Mouse (Mus musculus): ENCODE data around the gene Gm17662.
A peak's percentile ranks its signal among the peaks of the same experiment; 100 is the strongest.

Gene Gm17662

DNA sequence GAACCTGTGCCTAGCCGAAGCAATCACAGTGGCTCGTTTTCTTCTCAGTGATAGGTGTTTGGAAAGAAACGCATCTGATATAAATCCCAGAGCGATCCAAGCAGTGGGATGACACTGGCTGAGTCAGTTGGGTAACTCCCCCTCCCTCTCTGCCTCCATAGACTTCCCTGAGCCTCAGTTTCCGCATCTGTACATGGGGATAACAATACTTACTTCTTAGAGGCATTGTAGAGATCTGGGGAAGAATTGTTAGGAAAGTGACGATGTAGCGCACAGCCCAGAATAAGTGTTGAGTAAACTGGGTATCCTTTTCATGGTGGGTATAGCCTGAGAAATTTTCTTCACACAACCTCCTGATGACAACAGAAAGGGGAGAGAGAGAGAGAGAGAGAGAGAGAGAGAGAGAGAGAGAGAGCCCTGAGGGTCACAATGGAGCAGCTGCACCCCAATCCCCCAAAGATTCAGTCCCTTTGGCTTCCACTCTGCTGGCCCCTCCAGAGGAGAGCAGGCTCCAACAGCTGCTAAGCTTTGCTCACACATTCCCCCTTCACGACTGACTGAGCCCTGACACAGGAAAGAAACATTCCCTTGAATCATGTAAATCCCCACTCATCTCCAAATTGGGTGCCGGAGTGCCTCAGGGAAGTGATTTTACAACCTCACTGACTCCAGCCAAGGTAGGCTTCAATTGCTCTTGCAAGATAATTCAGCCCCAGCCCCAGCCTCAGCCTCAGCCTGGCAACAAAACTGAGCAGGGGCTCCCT lies 31.6 kb downstream of the Gm17662 start:
- no peak for DNase-seq (ENCODE audit: low spot score in 2 of 2)

- no peak for DNase-seq (ENCODE audit: low spot score in 2 of 2)
These were observed 34.6 kb downstream of the Gm17662 start for GRCm38 (mm10) chr4:104891708-104892107.

GRCm38 (mm10) chr4:104893588-104893987 lies 36.5 kb downstream of the Gm17662 start:
- DNase-seq (ENCODE audit: low spot score in 2 of 2) = no peak

- DNase-seq (ENCODE audit: low spot score in 2 of 2) = peak in 1 of 2 experiments; percentile 18
These were observed 37.0 kb downstream of the Gm17662 start for GRCm38 (mm10) chr4:104894004-104894734.

- no peak for DNase-seq (ENCODE audit: low spot score in 2 of 2)
These were observed 45.7 kb downstream of the Gm17662 start for GRCm38 (mm10) chr4:104902836-104903235.

- no peak for DNase-seq (ENCODE audit: low spot score in 2 of 2)
These were observed 47.9 kb downstream of the Gm17662 start for GRCm38 (mm10) chr4:104905049-104905448.

Measured in thymus, postnatal 10 days (tissue).